Mouse (Mus musculus) spleen, embryonic (tissue): ENCODE measurements at regions not wholly inside any gene's neighbourhood (a gene's known extent, or its start where the extent isn't known, plus 50 kb on each side); places are given as distances from the start of the nearest gene placed in this dataset.

Experiments used
- CTCF ChIA-PET: fragments of 350-600 bp; sonication (Branson Sonifier 250); formaldehyde crosslinking; loops from one replicate; lab custom pipeline; 2022; lab: Charles Lee

DNA sequence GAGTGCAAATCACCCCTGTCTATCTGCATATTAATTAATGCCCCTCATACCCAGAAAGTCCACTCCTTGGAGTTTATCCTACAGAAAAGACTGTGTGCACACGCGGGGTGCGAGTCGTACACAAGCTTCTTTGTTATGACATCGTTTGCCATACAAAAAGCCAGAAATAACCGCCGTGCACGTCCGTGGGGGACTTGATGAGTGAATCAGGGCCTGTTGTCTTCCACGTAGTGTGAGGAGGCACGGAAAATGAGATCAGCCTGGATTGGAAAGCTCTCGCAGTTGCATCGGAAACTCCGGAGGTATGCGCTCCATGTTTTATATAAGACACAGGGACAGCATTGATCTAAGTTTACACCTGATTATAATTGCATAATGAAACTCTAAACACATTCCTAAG is 120.3 kb downstream of the Etnk1 start:
- CTCF ChIA-PET, result no interaction called here

DNA sequence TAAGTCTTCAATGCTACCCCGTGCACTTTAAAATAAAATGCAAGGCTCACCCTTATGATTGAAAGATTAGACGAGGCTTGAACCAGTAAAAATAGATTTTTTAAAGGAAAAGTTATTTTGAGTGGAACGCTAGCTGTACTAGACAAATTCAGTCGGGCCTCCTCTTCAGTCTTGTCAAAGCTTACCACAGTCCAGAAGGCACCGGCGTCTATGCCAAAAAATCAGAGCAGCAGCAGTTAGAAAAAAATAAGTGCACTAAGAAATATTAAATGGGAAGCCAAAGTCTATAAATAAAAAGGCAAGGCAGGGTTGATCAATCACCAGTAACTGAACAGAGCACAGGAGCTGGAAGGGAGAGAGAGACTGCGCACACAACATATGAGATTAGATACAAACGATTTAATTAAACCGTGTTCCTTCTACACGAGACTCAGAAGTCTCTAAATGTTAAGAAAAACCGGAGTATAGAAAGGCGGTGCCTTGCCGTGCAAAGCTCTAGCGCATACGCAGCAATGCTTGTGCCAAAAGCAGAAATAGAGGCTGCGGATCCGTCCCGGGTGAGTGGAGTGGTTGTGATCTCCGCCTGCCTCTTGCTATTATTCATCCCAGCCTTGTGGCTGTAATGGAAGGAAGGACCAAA is 121.6 kb downstream of the Etnk1 start:
- CTCF ChIA-PET, result no interaction called here

DNA sequence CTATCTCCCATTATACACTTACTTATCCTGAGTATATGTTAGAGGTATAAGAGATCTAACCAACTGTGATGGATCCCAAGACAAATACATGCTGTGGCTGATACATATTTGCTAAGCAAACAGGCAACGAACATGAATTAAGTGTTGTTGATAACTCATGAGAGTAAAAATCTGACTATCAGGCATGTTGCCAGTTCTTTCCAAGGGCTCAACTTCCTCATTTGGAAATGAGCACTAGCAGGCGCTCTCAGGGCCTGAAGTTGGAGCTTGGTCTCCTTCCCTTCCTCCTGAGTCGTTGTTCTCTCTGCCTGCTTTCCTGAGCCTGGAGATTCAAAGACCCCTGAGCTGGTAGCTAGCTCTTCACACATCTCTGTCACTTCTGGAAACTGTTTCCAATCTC is 126.6 kb downstream of the Etnk1 start:
- CTCF ChIA-PET, result no interaction called here

DNA sequence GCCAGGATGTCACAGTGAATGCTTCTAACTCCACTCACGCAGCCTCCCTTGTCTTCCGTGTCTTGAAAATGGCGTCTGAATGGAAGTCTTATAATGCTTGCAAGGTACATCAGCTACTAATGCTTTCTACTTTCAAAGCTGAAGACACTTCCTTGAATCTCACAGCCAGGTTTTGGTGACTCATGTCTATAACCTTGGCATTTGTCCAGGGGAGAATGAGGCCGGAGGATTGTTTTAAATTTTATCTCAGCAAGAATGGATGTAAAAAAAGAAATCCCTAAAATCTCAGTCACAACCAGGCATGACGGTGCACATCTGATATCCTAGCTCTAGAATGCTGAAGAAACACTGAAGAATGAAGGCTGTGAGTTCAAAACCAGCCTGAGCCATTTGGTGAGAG is 131.4 kb downstream of the Etnk1 start:
- CTCF ChIA-PET, result no interaction called here

DNA sequence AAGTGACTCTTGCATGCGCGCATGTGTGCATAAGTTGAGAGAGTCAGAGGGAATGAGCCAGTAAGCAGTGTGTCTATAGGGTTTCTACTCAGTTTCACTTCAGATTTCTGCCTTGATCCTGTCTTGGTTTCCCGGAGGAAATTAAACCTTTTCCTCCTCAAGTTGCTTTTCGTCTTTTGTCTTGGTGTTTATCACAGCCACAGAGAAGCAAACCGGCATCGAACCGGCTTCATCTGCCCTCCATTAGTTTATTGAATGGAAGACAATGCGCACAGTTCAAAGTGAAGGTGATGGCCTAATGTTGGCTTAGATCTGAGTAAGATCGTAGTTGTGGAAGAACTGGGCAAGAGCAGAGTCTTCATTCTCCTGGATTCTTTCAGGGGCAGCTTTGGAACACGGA is 134.4 kb downstream of the Etnk1 start:
- CTCF ChIA-PET, result no interaction called here

DNA sequence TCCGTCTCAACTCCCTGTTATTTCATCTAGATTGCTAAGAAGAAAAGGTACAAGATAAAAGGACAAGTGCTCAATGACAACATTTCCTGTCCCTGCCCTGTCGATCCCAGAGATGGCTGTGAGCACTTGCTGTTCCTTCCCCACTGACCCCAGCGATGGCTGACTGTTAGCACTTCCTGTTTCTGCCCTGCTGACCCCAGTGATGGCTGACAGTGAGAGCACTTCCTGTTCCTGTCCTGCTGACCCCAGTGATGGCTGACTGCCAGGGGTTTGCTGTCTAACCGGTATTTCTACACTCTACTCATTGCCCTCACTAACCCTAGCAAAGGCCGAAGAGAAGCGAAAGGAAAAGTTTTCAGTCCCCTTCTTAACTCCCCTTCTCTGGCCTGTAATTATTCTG is 140.3 kb downstream of the Etnk1 start:
- CTCF ChIA-PET, result no interaction called here

DNA sequence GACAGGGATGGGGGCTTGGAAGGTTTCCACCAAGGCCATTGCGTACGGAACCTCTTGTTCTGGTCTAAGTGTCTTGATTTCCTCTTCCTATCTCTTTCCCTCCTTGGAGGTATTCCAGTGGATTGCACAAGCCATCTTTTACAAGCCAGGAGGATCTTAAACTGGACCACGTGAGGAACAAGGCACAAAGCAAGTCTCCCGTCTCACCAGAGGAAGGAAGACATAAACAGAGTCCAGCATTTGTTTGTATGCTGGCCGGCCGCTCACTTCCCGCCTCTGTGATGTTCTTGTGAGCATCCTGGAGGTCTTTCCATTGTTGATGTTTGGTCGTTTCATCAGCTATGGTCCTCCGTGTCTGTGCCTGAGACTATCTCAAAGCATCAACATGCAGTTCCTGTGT is 148.8 kb downstream of the Etnk1 start:
- CTCF ChIA-PET, result no interaction called here

DNA sequence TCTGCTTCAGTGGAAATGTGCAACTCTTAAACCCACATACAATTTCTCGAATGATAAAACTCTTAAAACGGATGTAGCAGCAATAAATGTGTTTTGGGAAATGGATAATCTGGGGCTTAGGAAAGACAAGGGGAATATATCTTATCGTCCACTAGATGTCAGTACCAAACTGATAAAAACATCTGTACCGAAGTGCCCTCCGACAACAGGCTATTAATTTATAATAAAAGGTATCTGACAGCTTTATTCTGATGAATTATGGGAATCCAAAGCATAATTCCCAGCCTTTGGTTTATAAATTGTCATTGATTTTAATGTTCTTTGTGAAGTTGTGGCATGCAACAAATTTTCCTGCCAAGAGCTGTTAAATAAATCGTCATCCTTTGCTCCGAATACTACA is 153.4 kb downstream of the Etnk1 start:
- CTCF ChIA-PET, result no interaction called here

DNA sequence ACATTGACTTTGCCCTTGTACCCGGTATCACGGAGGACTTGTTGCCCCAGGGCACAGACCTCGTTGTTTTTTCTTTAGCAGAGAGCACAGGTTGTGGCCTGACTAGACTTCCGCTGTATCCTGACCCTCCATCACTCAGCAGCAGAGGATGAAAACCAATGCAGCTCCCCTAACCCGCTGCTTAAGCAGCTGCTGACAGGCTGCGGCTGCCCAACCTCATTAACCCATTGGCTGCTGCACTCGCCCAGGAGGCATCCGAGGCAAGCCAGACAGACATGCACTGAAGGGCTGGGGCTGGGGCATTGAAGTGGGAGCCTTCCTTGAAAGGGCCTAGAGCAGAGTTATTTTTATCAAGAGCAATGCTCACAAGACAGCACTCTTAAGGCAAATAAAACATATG is 157.6 kb downstream of the Etnk1 start:
- CTCF ChIA-PET, result no interaction called here

DNA sequence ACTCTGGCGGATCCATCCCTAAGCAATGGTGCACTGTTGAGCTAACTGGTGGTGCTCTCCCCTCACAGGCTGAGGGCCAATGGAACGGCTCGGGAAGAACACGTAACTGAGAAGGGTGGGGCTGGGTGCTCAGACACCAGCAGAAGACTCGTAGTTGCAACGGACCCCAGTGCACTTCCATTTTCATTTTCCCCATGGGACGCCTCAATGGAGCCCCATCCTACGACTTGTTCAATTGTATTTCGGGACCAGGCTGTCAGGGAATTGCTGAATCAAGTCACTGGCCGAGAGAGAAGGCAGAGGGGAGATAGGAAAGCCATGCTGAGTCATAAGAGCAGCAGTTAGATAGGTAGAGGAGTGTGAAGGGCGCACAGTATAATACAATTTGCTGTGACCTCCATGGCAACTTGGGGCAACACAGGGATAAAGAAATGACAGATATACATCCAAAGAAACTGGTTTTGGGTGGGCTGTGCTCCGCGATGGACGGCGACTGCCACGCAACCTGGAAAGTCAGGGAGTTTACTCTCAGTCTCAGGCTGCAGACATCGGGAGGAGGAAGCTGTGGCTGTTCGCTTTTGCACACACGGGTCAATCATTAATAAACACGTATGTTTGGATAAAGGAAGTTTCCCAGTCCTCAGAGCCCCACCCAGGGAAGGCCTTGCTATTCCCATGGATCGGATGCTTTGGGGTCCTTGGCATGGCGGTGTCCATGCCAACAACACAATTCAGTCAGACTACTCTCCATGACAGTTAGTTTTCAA is 160.1 kb downstream of the Etnk1 start:
- CTCF ChIA-PET, result interaction anchor here (0.5 kb wide), 1 partner anchor 86 kb away, joined by 3 read pairs; no protein-coding TSS in a partner anchor

DNA sequence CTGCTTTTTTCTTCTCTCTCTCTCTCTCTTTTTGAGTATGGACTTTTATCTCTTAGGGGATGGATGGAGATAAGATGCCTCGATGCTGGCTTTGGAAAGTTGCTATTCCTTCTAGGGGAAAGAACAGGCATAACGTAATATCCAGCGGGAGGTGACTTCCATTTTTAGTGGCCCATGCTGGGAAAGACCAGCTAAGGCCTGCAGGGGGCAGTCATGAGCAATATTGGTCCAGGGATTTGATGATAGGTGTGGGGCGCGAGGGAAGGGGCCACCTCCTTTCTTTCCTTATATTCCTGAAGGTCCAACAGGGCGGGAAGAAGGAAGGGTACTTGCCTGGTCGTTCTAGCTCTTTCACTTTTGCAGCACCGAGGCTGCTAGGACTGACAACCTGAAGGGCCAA is 160.8 kb downstream of the Etnk1 start:
- CTCF ChIA-PET, result no interaction called here

DNA sequence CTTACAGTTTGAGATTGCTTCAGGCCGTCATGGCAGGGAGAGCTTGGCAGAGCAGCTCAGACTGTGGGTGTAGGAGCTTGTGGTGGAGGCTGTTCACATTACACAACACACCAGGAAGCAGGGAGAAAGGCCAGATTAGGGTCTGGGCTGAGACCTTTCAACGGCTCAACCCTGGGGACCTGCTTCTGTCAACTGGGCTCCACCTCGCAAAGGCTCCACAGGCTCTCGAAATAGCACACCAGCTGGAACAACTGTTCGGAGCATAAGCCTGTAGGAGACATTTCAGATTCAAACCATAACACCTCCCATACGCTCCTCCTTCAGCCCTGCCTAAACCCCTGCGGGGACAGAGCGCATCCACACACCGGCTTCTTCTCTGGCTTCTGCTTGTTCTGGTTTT is 161.2 kb downstream of the Etnk1 start:
- CTCF ChIA-PET, result no interaction called here

DNA sequence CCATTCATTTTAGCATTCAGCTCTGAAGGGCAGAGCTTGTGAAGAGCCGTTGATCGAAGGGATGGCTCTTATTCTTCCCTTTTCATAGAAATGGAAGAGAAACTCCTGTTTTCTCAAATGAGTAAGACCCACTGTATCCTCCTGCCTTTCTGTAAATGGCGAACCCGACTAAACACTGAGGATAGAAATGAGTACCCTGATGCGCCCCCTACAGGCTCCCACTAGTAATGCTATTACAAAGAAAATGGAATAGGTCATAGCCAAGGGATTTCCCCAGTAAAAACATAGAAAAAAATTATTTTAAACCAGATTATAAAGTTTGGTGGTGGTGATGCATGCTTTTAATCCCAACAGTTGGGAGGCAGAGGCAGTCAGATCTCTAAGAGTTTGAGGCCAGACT is 162.1 kb downstream of the Etnk1 start:
- CTCF ChIA-PET, result no interaction called here

DNA sequence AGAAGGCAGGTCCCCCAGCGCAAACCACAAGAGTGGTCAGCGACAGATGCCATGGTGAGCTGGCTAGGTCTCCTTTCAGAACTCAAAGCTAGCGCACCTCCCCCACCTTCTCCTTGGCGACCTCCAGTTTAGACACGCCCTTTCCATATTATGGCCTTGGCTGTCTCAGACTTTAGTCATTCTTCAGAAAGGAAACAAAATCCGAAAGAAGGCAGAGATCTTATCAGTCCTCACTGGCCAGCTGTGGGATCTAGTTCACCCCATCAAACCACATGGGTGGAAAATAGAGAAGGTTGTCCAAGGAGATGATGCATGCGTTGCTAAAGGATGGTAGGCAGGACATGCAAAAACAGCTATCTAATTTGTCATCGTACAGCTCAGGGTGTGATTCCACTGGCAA is 166.5 kb downstream of the Etnk1 start:
- CTCF ChIA-PET, result no interaction called here

DNA sequence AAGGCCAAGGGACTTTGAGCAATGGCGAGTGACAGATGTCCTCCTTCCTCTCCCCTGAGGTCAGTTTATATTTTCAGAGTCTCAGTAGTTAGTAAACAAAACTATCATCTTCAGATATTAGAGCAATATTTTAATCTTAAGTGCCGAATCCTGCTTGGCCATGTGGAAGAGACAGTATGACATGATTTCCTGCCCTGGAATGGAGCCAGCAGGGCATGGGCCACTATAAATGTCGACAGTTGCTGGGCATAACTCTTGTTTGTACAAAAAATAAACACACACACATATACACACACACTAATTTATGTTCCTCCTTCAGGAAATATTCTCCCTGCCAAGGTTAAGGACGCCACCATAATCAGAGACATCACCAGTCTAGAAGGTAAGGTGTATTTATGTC is 169.6 kb downstream of the Etnk1 start:
- CTCF ChIA-PET, result no interaction called here

DNA sequence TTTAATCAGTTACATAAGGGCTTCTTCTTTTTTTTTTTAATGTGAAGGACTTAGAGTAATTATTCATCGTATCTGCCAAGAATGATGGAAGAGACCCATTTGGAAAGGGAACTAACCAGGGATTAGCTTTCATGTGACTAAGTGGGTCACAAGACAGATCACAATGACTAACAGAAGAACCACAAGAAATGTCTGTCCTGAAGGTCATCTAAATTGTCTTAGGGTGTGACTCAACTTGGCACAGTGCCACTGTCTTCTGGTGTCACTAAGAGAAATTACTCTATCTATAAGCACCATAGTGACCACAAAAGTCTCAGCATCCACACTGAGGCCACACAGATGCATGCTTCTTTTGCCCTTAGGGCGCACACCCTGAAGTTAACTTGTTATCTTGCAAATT is 182.0 kb downstream of the Etnk1 start:
- CTCF ChIA-PET, result no interaction called here

DNA sequence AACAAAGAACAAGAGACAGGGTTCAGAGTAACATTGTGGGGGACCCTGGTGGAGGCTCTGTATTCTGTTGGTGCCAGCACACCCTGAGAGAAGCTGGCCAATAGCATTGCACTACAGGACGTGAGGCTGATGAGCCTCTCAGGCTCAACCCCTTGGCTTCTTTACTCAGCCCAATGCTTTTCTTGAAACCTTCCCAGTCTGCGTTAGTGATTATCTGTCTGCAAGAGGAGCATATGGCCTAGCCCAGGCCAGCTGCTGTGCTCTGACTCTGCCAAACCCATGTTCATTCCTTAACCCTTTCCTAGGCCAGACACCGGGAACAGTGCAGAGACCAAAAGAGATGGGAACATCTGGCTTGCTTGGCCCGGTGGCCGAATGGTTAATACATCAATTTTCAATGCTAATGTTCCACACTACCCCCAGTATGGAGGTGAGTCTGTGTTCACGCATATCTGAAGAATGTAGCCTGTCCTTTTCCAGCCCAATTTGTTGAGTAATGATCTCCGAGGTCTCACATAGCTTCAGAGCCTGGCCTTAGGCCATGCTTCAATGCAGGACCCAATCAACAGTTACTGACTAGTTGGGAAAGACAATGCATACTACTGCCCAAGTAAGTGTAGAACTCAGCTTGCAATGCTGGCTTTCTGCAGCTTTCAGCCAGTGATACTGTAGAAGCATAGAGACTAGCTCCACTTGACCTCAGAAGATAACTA is 192.5 kb downstream of the Etnk1 start:
- CTCF ChIA-PET, result no interaction called here

DNA sequence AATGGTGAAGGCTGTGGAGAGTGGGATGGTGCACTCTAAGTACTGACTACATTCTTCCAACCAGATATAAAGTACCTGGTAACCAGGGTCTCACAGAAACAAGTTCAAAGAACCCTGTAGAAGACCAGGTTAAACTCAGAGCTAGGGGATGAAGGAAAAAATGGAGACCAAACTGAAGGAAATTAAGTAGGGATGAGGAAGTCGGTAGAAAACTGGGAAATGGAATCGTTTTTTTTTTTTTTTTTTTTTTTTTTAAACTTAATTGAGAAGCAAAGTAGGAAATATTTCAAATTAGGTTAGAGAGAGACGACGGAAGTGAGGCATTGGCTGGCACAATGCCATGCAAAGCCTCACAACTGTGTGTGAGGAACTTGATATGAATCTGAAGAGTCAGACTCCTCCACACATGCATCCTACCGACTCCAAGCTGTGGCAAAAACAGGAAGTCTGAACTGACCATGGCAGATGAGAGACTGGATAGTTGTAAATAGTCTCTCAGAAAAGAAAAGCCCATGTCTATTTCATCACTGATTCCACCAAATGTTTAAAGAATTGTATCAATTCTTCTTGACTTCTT is 194.2 kb downstream of the Etnk1 start:
- CTCF ChIA-PET, result no interaction called here

DNA sequence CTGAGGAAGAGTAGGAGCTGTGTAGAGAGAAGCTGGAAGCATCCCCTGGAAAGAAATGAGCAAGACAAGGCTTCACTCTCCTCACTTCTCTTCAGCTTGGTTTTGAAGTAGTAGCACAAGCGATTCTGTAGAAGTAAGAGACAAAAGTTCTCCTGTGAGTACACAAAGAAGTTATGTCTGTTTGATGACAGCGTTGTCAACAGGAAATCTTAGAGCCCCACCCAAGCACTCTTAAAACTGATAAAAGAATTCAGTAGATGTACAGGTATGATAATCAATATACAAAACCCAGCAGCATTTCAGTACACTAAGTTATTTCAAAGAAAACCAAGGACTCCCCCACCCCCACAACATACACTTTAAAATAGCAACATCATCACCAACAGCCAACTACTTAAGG is 194.9 kb downstream of the Etnk1 start:
- CTCF ChIA-PET, result no interaction called here

DNA sequence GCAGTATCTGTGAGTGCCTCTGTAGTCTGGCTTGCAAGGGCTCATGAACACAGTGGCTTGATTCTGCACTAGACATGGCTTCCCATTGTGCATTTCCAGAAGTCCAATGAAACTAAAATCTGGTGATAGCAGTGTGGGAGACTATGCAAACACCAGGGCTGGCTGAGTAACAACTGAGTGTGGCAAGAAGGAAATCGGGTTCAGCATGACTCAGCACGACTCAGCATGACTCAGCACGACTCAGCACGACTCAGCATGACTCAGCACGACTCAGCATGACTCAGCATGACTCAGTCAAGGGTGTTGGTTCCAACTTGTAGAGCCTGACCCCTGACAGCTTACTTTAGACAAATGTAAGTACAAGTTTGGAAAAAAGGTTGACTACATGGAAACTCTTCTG is 198.8 kb downstream of the Etnk1 start:
- CTCF ChIA-PET, result no interaction called here

DNA sequence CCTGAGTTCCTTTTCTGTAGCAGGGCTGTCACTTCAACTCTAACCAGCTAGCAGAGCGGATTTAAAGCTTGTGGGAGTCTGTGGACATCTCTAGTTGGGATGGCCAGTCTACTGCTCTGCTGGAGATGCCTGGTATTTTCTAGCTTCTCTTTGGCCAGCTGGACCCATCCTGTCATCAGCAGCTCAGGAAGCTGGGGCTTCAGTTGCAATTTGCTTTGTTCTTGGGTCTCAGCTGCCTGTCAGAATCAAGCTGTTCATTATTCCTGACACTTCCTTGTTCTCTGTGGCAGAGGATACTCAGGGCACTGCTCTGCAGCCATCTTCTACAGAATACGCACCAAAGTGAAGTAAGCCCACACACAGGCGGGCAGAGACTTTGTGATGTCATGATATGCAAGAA is 200.8 kb downstream of the Etnk1 start:
- CTCF ChIA-PET, result no interaction called here

DNA sequence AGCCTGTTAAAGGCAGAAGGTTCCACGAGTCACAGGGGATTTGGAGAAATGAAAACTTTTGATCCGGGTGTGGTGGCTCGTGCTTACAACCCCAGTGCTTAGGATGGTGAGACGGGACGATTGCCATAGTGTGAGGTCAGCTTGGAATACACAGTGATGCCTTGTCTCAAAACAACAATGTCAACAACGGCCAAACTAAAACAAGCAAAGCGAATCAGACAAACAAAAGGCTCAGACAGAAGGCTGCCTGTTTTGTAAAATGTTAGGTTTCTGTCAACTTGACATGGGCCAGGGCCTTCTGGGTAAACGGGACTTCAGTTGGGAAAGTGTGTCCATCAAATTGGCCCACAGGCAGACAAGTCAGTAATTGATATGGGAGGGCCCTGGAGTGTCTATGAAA is 201.6 kb downstream of the Etnk1 start:
- CTCF ChIA-PET, result no interaction called here

DNA sequence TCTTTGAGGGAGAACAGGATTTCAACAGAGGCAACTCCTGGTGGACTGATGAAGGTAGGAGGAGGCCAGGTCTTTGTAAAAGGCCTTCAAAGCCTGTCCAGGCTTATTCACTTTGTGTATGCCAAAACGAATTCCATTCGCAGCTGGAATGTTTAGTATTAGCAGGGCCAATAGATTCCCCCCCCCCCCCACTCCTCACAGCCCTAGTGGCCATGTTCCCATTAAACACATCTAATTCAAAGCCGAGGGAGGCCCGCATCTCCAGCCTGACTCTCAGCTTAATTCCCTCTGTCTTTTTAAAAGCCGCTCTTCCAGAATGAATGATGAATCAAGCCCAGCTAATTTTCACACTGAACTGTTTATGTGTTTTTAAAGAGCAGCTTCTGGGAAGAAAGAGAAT is 205.5 kb downstream of the Etnk1 start:
- CTCF ChIA-PET, result no interaction called here
